Mouse (Mus musculus) megakaryocyte, embryonic 14.5 days (primary cell): ENCODE measurements around the gene Gm266.

Source experiments
- FLI1 ChIP-seq: IDR thresholded peaks from 2 replicates; pipeline ENCODE4 v1.6.1; 2012; ENCODE audit warnings: low read length, inconsistent platforms, mixed read lengths
- GATA1 ChIP-seq: IDR thresholded peaks from 3 replicates; pipeline ENCODE4 v1.6.1; 2012; ENCODE audit warnings: mixed read lengths, low read length, inconsistent platforms, borderline replicate concordance

DNA sequence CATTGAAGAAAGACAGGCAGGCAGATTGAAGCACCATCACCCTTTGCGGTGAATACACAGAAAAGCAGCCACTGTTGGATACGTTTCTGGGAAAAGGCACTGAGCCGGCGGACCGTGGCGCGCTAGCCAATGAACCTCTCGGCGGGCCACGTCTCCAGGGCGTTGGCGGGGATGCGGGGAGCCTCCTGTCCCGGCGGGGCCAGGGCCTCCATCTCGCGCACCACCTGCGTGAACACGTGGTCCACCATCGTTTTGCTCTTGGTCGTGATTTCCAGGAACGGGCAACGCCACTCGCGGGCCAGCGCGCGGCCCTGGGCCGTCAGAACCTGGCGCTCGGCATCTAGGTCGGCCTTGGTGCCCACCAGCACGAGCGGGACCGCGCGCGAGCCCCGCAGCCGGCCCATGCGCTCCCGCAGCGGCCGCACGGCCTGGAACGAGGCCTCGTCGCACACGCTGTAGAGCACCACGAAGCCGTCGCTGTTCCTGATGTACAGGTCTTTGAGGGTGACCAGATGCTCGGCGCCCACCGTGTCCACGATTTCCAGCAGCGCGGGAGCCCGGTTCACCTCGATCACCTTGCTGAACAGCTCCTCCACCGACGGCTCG, 474 bp downstream of the Gm266 start:
- TF ChIP-seq GATA1 = no peak
- TF ChIP-seq FLI1 = no peak
